Mouse (Mus musculus) layer of hippocampus, adult 18-20 months (tissue): ENCODE results near the gene Fbn1. TPM values are rescaled to one million over a fixed set of nuclear protein-coding genes. Genes with fewer than 3 reads are reported as not detected.

Source experiments
- DNase-seq, 2 experiments: peaks; one replicate each; pipeline ENCODE4 v3.0.0; 2022; ENCODE audit warnings: low spot score in 2 of 2
- total RNA-seq, 2 experiments: library from RNA; stranded (reverse); gene quantifications; 2 replicates each; pipeline ENCODE4 v1.2.3; 2021

The Fbn1 gene
- total RNA-seq, 2 experiments from 2014 or later = 6.8 to 7.6 TPM

DNA sequence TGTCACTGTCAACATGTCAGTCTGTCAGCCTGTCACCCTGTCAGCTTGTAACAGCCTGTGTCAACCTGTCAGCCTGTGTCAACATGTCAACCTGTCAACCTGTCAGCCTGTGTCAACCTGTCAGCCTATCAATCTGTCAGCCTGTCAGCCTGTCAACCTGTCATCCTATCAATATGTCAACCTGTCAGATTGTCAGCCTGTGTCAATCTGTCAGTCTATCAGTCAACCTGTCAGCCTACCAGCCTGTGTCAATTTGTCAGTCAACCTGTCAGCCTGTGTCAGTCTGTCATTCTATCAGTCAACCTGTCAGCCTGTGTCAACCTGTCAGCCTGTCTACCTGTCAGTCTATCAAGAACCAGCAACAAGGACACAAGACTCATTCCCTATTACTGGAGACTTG, 6.3 kb downstream of the Fbn1 start:
- no peak for DNase-seq

DNA sequence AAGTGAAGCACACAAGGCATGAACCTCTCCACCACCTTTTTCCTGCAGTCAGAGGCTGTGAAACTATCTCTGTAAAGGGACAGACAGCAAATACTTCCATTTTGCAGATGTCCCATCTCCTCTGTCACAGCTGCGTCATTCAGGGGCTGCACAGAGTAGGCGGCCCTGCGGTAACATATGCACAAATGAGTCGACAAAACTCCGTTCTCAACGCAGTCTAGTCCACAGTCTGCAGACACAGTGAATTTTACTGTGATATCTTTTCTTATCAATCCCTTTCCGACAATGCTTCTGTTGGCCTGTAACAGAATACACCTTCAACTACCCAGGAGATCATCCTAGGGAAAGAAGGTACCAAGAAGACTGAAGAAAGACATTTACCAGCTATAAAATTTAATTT, 9.6 kb downstream of the Fbn1 start:
- no peak for DNase-seq

DNA sequence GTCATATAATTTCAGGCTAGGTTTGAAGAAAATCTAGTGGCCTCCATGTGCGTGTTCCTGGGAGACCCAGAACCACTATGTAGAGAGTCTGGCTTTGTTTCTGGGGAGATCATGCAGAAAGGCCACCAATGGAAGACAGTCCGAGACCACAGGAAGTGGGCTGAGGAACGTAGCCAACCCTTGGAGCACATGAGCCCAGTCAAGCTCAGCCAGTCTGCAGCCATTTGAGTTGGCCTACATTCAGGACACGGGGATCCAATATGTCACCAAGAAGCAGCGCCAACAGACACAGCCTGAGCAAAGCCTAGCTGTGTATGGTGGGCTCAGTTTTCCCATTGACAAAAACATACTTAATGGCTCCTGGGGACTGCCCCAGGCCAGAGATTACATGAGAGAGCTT, 11.1 kb downstream of the Fbn1 start:
- DNase-seq = no peak

DNA sequence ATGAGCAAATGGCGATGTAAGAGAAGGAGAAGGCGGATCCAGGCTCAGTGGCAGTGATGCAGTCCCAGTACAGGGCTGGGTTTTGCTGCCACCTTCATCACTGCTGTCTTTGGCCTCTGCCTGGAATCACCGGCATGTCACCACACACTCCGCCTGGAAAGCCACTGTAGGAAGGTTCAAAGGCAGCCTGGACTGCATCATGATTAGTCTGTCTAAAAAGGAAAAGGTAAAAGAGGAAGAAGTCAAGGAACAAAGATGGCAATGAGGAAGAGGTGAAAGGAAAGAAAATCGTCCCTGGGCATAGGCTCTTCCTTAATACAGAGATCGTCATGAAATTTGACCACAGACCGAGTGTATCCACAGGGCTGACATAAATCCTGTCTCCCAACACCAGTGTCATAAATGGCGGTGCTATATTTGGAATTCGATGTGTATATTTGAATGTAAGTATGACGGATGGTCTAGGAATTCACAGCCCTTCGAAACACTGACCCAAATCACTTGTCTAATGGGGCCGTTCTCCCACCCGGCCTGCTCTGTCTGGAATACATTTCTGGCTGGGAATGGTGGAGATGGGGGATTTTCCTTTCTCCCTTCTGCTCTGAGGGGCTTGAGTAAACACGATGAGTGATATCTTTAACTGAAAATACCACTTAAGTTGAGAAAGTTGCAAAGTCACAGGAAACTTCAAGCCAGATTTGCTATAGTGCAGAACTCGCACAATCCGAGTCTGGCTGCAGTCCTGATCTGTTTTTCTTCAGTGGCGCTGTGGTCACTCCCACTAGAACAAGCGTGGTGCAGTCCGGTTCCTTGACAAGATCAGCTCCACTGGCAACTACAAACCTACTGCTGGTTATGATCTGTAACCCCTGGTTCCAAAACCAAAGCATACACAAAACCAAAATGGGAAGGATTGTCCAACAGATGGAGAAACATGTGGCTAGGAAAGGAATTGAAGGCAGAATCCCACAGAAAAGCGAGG, 12.7 kb downstream of the Fbn1 start:
- DNase-seq = no peak

DNA sequence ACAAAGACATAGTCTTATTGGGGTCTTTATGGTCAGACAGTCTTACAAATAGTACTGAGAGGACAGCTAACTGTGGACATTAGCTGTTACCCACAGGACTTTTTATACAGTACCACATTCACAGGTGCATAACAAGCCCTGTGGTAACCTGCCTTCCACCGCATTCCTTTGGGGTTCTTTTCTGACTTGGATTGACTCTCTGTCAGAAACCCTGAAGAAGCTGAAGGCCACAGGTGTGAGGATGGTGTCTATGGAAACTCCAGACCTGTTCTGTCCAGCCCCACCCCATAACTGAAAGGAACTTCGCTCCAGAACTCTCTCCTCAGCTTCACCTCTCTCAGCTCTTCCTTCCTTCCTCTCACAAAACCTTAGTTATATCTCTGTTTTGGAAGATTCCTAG, 13.5 kb downstream of the Fbn1 start:
- DNase-seq = no peak

DNA sequence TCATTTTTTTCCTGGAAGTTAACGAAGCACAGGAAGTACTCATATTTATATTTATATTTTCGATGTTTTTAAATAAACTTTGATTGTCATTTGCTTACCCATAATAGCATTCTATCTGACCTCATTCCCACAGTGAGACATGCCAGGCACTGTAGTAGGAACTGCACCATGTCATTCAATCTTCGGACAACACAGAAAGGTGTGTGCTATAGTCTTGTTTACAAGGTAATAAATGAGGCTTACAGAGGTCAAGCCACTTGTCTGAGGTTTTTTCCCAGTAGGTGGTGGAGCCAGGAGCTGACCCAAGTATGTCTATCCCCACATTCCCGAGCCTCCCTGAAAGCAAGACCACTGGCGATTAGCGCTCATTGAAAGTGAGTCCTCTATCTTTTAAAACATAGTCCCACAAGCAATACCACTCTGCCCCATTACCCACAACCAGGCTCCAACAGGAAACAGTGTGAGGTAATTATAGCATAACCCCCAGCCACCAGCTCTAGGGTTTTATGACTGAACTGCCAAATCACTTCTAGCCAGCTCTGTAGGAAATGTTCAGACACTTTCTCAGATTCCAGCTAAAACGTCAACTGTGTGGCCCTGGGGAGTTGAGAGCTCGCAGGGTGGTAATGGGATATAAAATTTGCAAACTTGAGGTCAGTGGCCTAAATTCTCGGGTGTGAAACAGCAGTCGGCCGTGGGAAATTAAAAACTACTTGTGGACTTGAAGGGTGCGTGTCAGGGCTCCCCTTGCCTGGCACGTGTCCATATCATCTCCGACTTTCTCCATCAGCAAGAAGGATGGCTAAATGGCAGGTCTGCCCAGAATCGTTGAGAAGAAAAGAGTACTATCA, 15.5 kb downstream of the Fbn1 start:
- no peak for DNase-seq

DNA sequence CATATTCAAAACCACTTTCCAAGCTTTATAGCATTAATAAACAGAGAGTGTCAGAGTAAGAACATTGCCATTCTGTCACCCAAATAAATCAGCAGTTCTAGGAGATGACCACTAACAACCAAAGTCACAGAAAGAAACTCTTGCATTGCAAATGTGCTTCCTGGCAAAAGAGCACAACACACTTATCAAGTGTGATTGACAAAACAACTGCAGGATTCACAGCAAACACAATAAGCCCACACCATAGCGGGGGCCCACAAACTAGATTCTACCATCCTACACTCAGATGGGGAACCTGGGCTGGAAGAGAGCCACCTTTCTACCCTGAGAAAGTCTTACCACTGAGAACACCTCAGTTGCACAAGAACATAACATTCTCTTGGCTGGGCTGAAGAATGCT, 17.8 kb downstream of the Fbn1 start:
- DNase-seq = no peak

DNA sequence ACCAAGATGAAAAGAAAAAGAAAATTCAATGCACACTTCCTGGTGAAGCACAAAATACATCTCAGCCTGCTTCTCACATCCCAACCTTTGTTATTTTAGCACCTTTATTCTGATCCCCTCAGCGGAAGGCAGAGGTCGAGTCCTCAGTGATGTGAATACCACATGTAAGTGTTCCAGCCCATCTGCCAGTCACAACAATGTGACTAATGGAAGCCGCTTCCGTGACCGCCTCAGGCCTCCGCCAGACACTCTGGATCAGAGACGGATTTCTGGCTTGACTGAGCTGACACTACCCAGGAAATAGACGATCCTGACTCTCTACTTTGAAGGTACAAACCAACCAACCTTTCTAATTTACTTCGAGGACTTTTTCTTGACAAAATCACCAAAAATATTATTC, 22.9 kb downstream of the Fbn1 start:
- DNase-seq = no peak

DNA sequence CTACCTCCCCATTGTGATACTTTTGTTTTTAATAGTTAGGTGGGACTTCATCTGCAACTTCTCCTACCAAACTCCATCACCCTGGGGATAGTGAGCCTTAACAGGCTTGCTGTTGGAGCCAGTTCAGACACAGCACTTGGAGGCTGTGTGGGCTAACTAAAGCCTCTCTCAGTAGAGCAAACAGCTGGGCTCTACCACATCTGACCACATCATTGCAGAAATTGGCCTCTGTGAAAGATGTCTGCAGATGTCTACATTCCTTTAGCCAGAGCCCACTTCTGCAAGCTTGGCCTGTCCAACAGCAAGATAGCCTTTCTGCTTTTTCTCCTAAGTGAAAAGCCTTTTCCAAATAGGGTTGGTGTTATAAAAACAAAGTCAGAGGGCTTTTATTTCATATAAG, 23.6 kb downstream of the Fbn1 start:
- DNase-seq = no peak

DNA sequence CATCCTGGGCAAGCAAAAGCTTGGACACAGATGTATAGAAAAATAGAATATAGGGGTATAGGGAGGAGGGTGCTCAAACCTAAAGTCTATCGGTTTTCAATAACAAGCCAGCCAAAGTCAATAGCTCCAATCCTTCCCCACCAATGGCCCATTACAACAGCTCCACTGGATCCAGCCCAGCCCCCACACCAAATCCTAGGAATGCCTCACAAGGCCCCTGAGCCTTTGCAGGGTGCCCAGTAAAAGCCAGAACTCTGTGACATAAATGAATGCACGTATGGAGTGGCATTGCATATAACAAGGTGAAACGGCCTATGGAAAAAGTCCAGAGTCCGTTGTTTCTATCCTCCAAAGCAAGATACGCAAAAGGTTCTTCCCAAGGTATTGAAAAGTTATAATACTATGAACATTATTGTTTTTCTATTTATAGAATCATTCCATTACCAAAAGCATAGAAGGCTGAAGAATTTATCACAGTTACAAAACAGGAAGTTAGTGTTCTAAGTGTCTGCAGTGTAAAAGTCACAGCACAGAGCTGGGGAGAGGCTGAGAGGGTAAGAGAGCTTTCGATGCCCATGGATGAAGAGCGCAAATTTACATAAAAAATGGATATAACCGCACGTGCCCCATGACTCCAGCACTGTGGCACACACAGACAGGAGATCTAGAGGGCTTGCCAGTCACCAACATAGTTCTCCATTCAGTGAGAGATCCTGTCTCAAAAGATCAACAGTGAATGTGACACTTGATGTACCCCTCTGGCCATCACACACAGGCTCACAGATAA, 26.1 kb downstream of the Fbn1 start:
- no peak for DNase-seq

DNA sequence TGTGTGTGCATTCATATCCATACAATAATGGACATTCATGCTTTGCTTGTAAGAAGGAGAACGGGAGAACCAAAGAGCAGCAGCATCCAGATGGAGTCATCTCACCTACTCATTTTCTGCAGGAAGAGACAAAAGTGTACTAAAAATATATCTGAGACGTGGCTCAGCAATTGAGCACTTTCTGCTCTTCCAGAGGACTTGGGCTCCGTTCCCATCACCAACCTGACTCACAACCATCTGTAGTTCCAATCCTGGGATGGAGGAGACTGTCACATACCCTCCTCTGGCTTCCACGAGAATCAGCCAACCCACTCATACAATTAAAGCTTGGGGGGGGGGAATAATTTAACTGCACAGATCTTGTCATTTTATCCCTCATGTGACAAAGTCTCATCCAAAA, 26.7 kb downstream of the Fbn1 start:
- peak; percentile 61 to 75 for DNase-seq

DNA sequence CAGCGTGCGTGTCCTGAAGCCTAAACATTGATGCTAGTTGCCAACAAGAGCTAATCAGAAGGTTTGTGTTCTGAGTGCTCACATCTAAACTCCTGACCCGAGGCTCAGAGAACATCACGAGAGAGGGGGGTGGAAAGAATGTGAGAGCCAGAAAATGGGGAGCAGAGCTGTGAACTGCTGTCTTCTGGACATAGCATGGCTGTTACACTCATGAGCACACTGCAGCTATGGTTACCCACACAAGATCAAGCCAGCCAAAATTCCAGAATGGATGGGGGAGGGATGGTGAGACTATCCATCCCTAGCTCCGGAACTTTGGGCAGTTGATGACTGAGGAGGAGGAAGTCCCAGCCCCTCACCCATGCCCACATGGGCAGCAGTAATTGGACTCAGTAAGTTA, 27.7 kb downstream of the Fbn1 start:
- no peak for DNase-seq

DNA sequence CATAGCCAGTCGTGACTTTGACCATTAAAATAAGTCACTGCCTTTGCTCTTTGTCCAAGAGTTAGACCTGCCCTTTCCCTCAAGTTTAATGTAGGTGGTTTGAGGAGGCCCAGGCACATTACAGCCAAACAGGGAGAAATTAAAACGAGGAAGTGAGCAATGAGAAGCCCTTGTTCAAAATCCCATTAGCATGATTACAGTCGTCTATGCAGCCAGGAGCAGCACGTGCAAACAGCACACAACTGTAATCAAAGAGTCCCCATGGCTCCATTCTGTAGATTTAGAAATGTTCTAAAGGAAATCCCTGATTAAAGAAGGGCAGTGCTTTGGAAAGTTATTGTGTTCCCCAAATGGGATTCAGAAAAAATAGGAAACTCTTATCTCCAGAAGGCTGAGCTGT, 29.1 kb downstream of the Fbn1 start:
- DNase-seq = no peak

DNA sequence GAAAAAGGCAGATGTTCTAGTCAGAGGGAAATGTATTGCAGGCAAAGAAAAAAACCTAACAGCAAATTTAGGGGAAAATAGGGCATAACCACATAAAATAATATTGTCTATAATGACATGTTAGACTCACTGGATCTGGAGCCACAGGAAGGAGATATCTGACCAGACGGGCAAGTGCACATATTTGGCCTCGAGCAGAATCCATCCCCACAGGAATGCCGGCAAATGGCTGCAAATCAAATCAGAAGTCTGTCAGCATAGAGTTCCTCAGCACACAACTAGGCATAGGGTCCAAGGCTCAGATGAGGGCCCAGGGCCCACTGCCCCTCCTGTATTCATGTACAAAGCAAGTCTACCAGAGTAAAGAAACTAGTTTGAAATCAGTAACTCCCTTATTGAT, 30.4 kb downstream of the Fbn1 start:
- no peak for DNase-seq

DNA sequence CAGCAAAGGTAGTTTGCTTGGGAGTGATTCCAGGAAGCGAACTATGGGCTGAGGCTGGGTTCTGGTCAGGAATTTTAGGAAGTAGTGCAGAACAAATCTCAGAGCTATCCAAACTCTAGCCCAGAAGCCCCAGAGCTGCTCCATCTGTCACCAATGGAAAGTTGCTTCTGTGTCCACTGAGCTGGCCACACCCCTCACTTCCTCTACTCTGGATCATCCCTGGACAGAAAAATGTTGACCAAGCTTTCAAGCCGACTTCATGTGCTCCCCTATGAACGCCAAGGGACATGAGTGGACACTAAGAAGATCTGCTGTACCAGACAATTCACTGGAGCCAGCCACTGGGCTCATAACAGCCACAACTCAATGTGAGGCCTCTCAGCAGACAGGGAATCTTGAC, 31.6 kb downstream of the Fbn1 start:
- no peak for DNase-seq

DNA sequence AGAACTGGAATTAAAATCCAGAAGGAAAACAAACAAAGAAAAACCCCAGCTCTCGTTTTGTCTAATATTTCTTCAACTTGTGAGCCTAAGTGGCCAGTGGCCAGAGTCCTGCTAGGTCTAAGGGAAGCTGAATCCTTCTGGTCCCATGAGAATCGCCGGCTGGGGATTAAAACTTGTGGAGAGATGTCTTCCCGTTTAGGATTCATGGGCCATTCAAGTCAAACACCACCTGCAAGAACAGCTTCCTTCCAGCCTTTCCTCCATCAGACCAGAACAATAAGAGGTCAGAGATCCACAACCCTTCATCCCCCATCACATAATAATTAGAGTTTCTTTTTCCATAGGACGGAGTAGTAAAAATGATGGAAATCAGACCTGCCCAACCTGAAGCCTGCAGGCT, 33.1 kb downstream of the Fbn1 start:
- DNase-seq = no peak

DNA sequence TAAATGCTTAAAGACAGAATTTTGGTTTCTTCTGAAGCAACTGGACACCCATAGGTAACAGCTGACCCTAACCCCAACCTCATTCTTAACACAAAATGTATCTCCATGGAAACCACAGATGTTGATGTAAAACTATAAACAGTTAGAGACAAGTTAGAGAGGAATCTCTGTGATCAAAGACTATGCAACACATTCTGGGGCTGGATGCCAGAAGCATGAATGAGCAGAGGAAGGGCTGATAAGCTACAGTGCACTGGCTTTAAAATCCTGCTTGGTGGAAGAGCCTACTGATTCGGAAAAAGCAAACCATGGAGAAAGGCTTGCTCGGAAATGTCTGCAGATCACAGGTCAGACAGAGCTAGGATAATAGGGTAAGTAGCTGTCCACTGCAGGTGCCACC, 34.6 kb downstream of the Fbn1 start:
- no peak for DNase-seq

DNA sequence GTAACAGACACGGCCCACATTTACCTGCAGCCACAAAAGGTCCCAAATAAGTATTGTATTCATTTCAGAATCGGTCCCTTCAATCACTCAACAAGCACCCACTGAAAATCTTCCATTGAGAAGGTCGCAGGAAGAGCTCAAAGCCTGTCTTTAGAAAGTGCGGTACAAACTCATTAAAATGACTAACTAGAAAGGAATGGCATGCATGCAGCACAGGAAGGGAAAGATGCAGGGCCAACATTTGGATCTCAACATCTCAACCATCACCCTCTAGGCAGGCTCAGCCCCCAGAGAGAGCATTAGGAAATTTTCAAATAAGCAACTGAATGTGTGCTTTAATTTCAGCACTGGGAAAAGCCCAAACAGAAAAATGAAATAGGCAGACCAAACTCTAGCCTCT, 36.1 kb downstream of the Fbn1 start:
- DNase-seq = no peak

DNA sequence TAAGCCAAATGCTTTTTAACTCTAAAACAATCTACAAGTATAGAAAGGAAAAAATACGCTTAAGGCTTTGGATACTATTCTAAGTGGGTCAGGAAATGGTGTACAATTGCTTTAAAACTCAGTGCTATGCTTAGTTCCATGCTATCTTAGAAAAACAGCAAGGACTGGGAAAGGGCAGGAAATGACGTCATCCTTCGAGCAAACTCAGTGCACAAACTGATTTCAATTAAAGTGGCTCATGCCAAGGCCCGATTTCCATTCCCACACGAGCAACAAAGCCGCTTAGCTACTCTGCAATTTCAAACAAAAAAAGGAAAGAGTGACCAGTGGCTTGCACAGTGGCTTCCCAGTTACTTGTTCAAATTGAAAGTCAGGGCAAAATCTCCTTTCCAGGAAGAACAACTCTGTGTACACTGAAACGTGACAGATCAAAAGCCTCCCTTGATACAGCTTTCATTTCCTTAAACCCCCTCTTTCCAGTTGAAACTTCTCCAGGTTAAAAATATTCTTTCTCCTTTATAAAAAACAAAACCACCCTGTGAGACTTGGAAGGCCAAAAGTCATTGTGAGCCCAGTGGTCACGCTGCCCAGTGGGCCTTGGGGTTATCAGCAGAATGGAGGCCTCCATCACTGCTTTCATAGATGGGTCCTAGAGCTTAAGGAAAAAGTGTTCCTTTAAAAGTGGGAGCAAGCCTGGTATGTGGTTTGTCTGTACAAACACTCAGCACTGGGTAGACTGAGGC, 37.1 kb downstream of the Fbn1 start:
- DNase-seq = no peak

DNA sequence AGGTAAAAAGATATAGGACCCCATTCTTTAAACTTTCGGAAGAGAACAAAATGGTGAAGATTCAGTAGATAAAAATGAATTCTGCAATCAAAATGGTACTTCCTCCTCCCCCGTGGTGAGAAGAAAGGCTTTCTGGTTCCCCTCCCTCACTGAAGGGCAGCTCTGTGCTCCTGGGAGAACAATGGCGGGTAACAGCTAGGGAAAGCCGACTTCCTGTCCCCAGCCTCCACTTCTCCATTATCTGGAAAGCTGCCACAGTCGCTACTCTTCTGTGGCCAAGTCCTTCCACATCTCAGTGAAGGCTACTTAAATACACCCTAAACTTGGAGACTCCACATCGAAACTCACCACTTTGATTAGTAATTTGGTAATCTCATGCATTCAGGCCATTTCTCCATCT, 43.8 kb downstream of the Fbn1 start:
- no peak for DNase-seq

DNA sequence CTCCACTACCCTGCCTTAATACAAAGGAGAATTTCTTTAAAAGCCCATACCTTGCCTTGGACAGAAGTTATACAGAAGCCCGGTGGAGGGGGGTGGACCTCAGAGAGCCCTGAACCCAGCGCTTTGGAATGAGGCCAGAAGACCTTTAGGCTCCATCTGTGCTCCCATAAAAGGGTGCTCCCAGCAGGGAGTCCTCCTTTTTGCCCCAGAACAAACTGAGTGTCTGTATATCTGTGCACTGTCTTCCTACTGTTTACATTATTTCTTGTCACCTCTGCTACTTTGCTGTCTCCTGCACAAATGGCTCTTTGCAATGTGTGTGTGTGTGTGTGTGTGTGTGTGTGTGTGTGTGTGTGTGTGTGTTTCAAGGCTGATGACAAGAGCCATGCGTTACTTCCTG, 48.7 kb downstream of the Fbn1 start:
- no peak for DNase-seq
